Mouse (Mus musculus): ENCODE results near the gene Tspan13.

The Tspan13 gene

GRCm38 (mm10) chr12:36042348-36042778, at the start of gene Tspan13:
Gene Tspan13 (minus strand): TSS chr12:36042500.
- peak; percentile 94 to 97 for DNase-seq

GRCm38 (mm10) chr12:36091964-36092363, 49.7 kb upstream of the Tspan13 start:
- DNase-seq: no peak

GRCm38 (mm10) chr12:36089221-36089620, 46.9 kb upstream of the Tspan13 start:
- DNase-seq: no peak

- DNase-seq: no peak
These were observed 46.5 kb upstream of the Tspan13 start for GRCm38 (mm10) chr12:36088804-36089203.

- no peak for DNase-seq
These were observed 43.1 kb upstream of the Tspan13 start for GRCm38 (mm10) chr12:36085380-36085779.

- DNase-seq: no peak
These were observed 36.0 kb upstream of the Tspan13 start for GRCm38 (mm10) chr12:36078101-36078899.

GRCm38 (mm10) chr12:36072860-36073259, 30.6 kb upstream of the Tspan13 start:
- no peak for DNase-seq

- DNase-seq: no peak
These were observed 27.9 kb upstream of the Tspan13 start for GRCm38 (mm10) chr12:36070231-36070630.

- no peak for DNase-seq
These were observed 25.2 kb upstream of the Tspan13 start for GRCm38 (mm10) chr12:36067538-36067937.

- DNase-seq: no peak
These were observed 23.6 kb upstream of the Tspan13 start for GRCm38 (mm10) chr12:36065911-36066310.

- DNase-seq: no peak
These were observed 15.4 kb upstream of the Tspan13 start for GRCm38 (mm10) chr12:36057699-36058098.

GRCm38 (mm10) chr12:36050276-36050675, 8.0 kb upstream of the Tspan13 start:
- no peak for DNase-seq

- DNase-seq: no peak
These were observed 5.3 kb upstream of the Tspan13 start for GRCm38 (mm10) chr12:36047593-36047992.

GRCm38 (mm10) chr12:36046196-36046595, 3.9 kb upstream of the Tspan13 start:
- peak in 1 of 2 experiments; percentile 36 for DNase-seq

- no peak for DNase-seq
These were observed 2.4 kb upstream of the Tspan13 start for GRCm38 (mm10) chr12:36044691-36045090.

GRCm38 (mm10) chr12:36041703-36042347, 475 bp downstream of the Tspan13 start:
- DNase-seq: peak in 1 of 2 experiments; percentile 66

GRCm38 (mm10) chr12:36041281-36041589, 1.1 kb downstream of the Tspan13 start:
- no peak for DNase-seq

GRCm38 (mm10) chr12:36040571-36041280, 1.6 kb downstream of the Tspan13 start:
- no peak for DNase-seq

- DNase-seq: peak in 1 of 2 experiments; percentile 34
These were observed 2.7 kb downstream of the Tspan13 start for GRCm38 (mm10) chr12:36039541-36040084.

GRCm38 (mm10) chr12:36036776-36037175, 5.5 kb downstream of the Tspan13 start:
- peak in 1 of 2 experiments; percentile 19 for DNase-seq

- no peak for DNase-seq
These were observed 6.2 kb downstream of the Tspan13 start for GRCm38 (mm10) chr12:36036121-36036520.

GRCm38 (mm10) chr12:36035501-36035900, 6.8 kb downstream of the Tspan13 start:
- DNase-seq: no peak

GRCm38 (mm10) chr12:36032419-36032818, 9.9 kb downstream of the Tspan13 start:
- no peak for DNase-seq

Measured in thymus, adult 18-20 months (tissue).